Mouse (Mus musculus): ENCODE measurements around the gene Exosc6. TPM values are rescaled to one million over a fixed set of nuclear protein-coding genes. Genes with fewer than 3 reads are reported as not detected.
"Not testable (repeated sequence)": the region's sequence is repeated elsewhere in the genome, so short reads cannot be mapped to it uniquely, and the experiment has no call there.

Gene Exosc6
- total RNA-seq, 1 experiment from 2014 or later: 5.7 TPM

GRCm38 (mm10) chr8:111056691-111057293, 653 bp downstream of the Exosc6 start:
- no peak for ATAC-seq (replicated peaks; ENCODE audit: insufficient number of reproducible peaks, low FRiP score, low TSS enrichment, poor library complexity, severe bottlenecking)

- ATAC-seq (replicated peaks; ENCODE audit: insufficient number of reproducible peaks, low FRiP score, low TSS enrichment, poor library complexity, severe bottlenecking): no peak
Observed at GRCm38 (mm10) chr8:111058946-111059572, 2.9 kb downstream of the Exosc6 start.

GRCm38 (mm10) chr8:111061688-111062071, 5.5 kb downstream of the Exosc6 start:
- no peak for ATAC-seq (replicated peaks; ENCODE audit: insufficient number of reproducible peaks, low FRiP score, low TSS enrichment, poor library complexity, severe bottlenecking)

- ATAC-seq (replicated peaks; ENCODE audit: insufficient number of reproducible peaks, low FRiP score, low TSS enrichment, poor library complexity, severe bottlenecking): peak; percentile 54
Observed at GRCm38 (mm10) chr8:111062072-111062757, 6.1 kb downstream of the Exosc6 start.

GRCm38 (mm10) chr8:111062893-111063292, 6.8 kb downstream of the Exosc6 start:
- no peak for ATAC-seq (replicated peaks; ENCODE audit: insufficient number of reproducible peaks, low FRiP score, low TSS enrichment, poor library complexity, severe bottlenecking)

- no peak for ATAC-seq (replicated peaks; ENCODE audit: insufficient number of reproducible peaks, low FRiP score, low TSS enrichment, poor library complexity, severe bottlenecking)
Observed at GRCm38 (mm10) chr8:111066308-111066707, 10.2 kb downstream of the Exosc6 start.

GRCm38 (mm10) chr8:111067439-111067838, 11.3 kb downstream of the Exosc6 start:
- ATAC-seq (replicated peaks; ENCODE audit: insufficient number of reproducible peaks, low FRiP score, low TSS enrichment, poor library complexity, severe bottlenecking): no peak

GRCm38 (mm10) chr8:111068660-111069059, 12.5 kb downstream of the Exosc6 start:
- not testable (repeated sequence) for ATAC-seq (replicated peaks; ENCODE audit: insufficient number of reproducible peaks, low FRiP score, low TSS enrichment, poor library complexity, severe bottlenecking)

GRCm38 (mm10) chr8:111075926-111076325, 19.8 kb downstream of the Exosc6 start:
- no peak for ATAC-seq (replicated peaks; ENCODE audit: insufficient number of reproducible peaks, low FRiP score, low TSS enrichment, poor library complexity, severe bottlenecking)

- ATAC-seq (replicated peaks; ENCODE audit: insufficient number of reproducible peaks, low FRiP score, low TSS enrichment, poor library complexity, severe bottlenecking): no peak
Observed at GRCm38 (mm10) chr8:111079461-111079860, 23.3 kb downstream of the Exosc6 start.

GRCm38 (mm10) chr8:111079861-111080271, 23.7 kb downstream of the Exosc6 start:
- ATAC-seq (replicated peaks; ENCODE audit: insufficient number of reproducible peaks, low FRiP score, low TSS enrichment, poor library complexity, severe bottlenecking): no peak

- ATAC-seq (replicated peaks; ENCODE audit: insufficient number of reproducible peaks, low FRiP score, low TSS enrichment, poor library complexity, severe bottlenecking): no peak
Observed at GRCm38 (mm10) chr8:111081580-111082258, 25.6 kb downstream of the Exosc6 start.

- ATAC-seq (replicated peaks; ENCODE audit: insufficient number of reproducible peaks, low FRiP score, low TSS enrichment, poor library complexity, severe bottlenecking): not testable (repeated sequence)
Observed at GRCm38 (mm10) chr8:111083936-111084335, 27.8 kb downstream of the Exosc6 start.

GRCm38 (mm10) chr8:111090126-111090525, 34.0 kb downstream of the Exosc6 start:
- ATAC-seq (replicated peaks; ENCODE audit: insufficient number of reproducible peaks, low FRiP score, low TSS enrichment, poor library complexity, severe bottlenecking): peak; percentile 67; the same call in 1 of the 2 replicates

- no peak for ATAC-seq (replicated peaks; ENCODE audit: insufficient number of reproducible peaks, low FRiP score, low TSS enrichment, poor library complexity, severe bottlenecking)
Observed at GRCm38 (mm10) chr8:111091706-111092105, 35.6 kb downstream of the Exosc6 start.

GRCm38 (mm10) chr8:111092326-111092725, 36.2 kb downstream of the Exosc6 start, which contains the start of gene Clec18a:
Gene Clec18a, minus strand, starts transcription at chr8:111092426.
- ATAC-seq (replicated peaks; ENCODE audit: insufficient number of reproducible peaks, low FRiP score, low TSS enrichment, poor library complexity, severe bottlenecking): not testable (repeated sequence)

GRCm38 (mm10) chr8:111093865-111094718, 38.0 kb downstream of the Exosc6 start, which contains the start of gene Pdpr:
Gene Pdpr, plus strand, starts transcription at chr8:111094630.
- ATAC-seq (replicated peaks; ENCODE audit: insufficient number of reproducible peaks, low FRiP score, low TSS enrichment, poor library complexity, severe bottlenecking): peak; percentile 73

- 0 out of 2 replicates have a peak, but pooled peaks have one; percentile 5 for ATAC-seq (replicated peaks; ENCODE audit: insufficient number of reproducible peaks, low FRiP score, low TSS enrichment, poor library complexity, severe bottlenecking)
Observed at GRCm38 (mm10) chr8:111094719-111095302, 38.7 kb downstream of the Exosc6 start.
